Mouse (Mus musculus) myocyte (in vitro differentiated cells): ENCODE data around the gene Cdc14a. TPM values are rescaled to one million over a fixed set of nuclear protein-coding genes. Genes with fewer than 3 reads are reported as not detected.

ENCODE experiments used
- H3K27me3 ChIP-seq: one replicate; pipeline ENCODE4 v1.6.1; 2011; ENCODE audit not compliant: control insufficient read depth, insufficient read depth, insufficient read length
- H3K36me3 ChIP-seq: one replicate; pipeline ENCODE4 v1.6.1; 2011; ENCODE audit not compliant: control insufficient read depth, insufficient read depth
- H3K4me2 ChIP-seq: one replicate; pipeline ENCODE4 v1.6.1; 2011; ENCODE audit warnings: low read depth, control low read depth
- H3K4me3 ChIP-seq: one replicate; pipeline ENCODE4 v1.5.1; 2011; ENCODE audit warnings: mild to moderate bottlenecking, control low read depth, moderate library complexity
- H3K79me2 ChIP-seq: one replicate; pipeline ENCODE4 v1.6.1; 2011; ENCODE audit not compliant: control insufficient read depth, insufficient read depth
- H3ac ChIP-seq: one replicate; pipeline ENCODE4 v1.6.1; 2011; ENCODE audit not compliant: control insufficient read depth, insufficient read length
- CEBPB ChIP-seq: IDR thresholded peaks from 2 replicates; pipeline ENCODE4 v1.6.1; 2011; ENCODE audit warnings: mild to moderate bottlenecking, moderate library complexity; ENCODE audit not compliant: poor library complexity, insufficient read depth, severe bottlenecking
- E2F4 ChIP-seq: IDR thresholded peaks from one replicate; pipeline ENCODE4 v1.6.1; 2011; ENCODE audit warnings: mild to moderate bottlenecking, control low read depth, moderate library complexity; ENCODE audit not compliant: insufficient read depth
- MAX ChIP-seq: IDR thresholded peaks from one replicate; pipeline ENCODE4 v1.6.1; 2011; ENCODE audit warnings: low read depth, mild to moderate bottlenecking, control low read depth
- MYOD1 ChIP-seq, 3 experiments: IDR thresholded peaks; one replicate each; pipeline ENCODE4 v1.6.1; 2011; ENCODE audit warnings: control low read depth in 2 of 3, low read depth in 2 of 3, mild to moderate bottlenecking in 2 of 3, moderate library complexity in 1 of 3; ENCODE audit not compliant: insufficient read length in 2 of 3, control insufficient read depth in 1 of 3
- MYOG ChIP-seq, 3 experiments: IDR thresholded peaks; one replicate each; pipeline ENCODE4 v1.6.1; 2011; ENCODE audit warnings: control low read depth in 2 of 3, low read depth in 2 of 3, mild to moderate bottlenecking in 2 of 3; ENCODE audit not compliant: insufficient read length in 2 of 3, control insufficient read depth in 1 of 3, insufficient read depth in 1 of 3
- POLR2A ChIP-seq: IDR thresholded peaks from one replicate; pipeline ENCODE4 v1.6.1; 2011; ENCODE audit warnings: low read depth, mild to moderate bottlenecking, control low read depth, moderate library complexity; ENCODE audit not compliant: insufficient read length
- POLR2AphosphoS2 ChIP-seq: IDR thresholded peaks from one replicate; pipeline ENCODE4 v1.6.1; 2011; ENCODE audit warnings: low read depth, control low read depth; ENCODE audit not compliant: insufficient read length
- REST ChIP-seq: IDR thresholded peaks from one replicate; pipeline ENCODE4 v1.6.1; 2011; ENCODE audit warnings: mild to moderate bottlenecking, control low read depth, moderate library complexity; ENCODE audit not compliant: insufficient read depth, insufficient read length
- SRF ChIP-seq: IDR thresholded peaks from one replicate; pipeline ENCODE4 v1.6.1; 2011; ENCODE audit warnings: low read depth; ENCODE audit not compliant: control insufficient read depth, insufficient read length
- TCF12 ChIP-seq: IDR thresholded peaks from one replicate; pipeline ENCODE4 v1.6.1; 2011; ENCODE audit warnings: mild to moderate bottlenecking, control low read depth; ENCODE audit not compliant: poor library complexity, insufficient read depth, severe bottlenecking
- TCF3 ChIP-seq: IDR thresholded peaks from one replicate; pipeline ENCODE4 v1.6.1; 2011; ENCODE audit warnings: low read depth, control low read depth; ENCODE audit not compliant: insufficient read length
- USF1 ChIP-seq: IDR thresholded peaks from one replicate; pipeline ENCODE4 v1.6.1; 2011; ENCODE audit warnings: low read depth, mild to moderate bottlenecking, control low read depth, moderate library complexity
- polyA plus RNA-seq: library from polyadenylated mRNA; unstranded; fragments of >200 nt; fragmentation: generic; extraction: Trizol; gene quantifications from one replicate; pipeline ENCODE4 v1.2.1, GENCODE M21; 2012; ENCODE audit warnings: missing spikeins

Cdc14a gene
- polyA plus RNA-seq, 1 experiment, result 0.65 TPM

- no peaks in the 10 kb centered on the region for H3K79me2 ChIP-seq
- no peak overlapping the region for H3K4me3 ChIP-seq
- H3K4me2 ChIP-seq, result no peak overlapping the region
- H3ac ChIP-seq, result no peak overlapping the region
- no peaks in the 10 kb centered on the region for H3K36me3 ChIP-seq
- TF ChIP-seq TCF3, result no peak
- TF ChIP-seq POLR2A, result no peak
- no peak for TF ChIP-seq MYOG (IDR thresholded peaks at IDR 0.05; ENCODE audit: control insufficient read depth in 1 of 3, insufficient read depth in 1 of 3, insufficient read length in 2 of 3, low read depth in 2 of 3)
- no peak for TF ChIP-seq CEBPB
- no peak for TF ChIP-seq USF1
- no peak for TF ChIP-seq POLR2AphosphoS2
- TF ChIP-seq MAX, result no peak
- no peak for TF ChIP-seq REST
- TF ChIP-seq MYOD1 (IDR thresholded peaks at IDR 0.05; ENCODE audit: control insufficient read depth in 1 of 3, insufficient read length in 2 of 3, low read depth in 2 of 3), result no peak
- TF ChIP-seq E2F4, result no peak
- no peak for TF ChIP-seq SRF
- TF ChIP-seq TCF12, result no peak
- peaks cover 12% of the 10 kb centered on the region for H3K27me3 ChIP-seq
These were observed 16.5 kb upstream of the Cdc14a start for GRCm38 (mm10) chr3:116440066-116440997.

GRCm38 (mm10) chr3:116436811-116437601, 13.2 kb upstream of the Cdc14a start:
- Histone ChIP-seq H3K4me3 (no peak overlapping the region), H3K4me2 (peak overlapping the region; percentile 70), H3K79me2 (no peaks in the 10 kb centered on the region), H3K36me3 (no peaks in the 10 kb centered on the region), H3K27me3 (no peaks in the 10 kb centered on the region), H3ac (no peak overlapping the region)
- TF ChIP-seq TCF12 (no peak), USF1 (no peak), REST (no peak), MYOD1 (IDR thresholded peaks at IDR 0.05; ENCODE audit: control insufficient read depth in 1 of 3, insufficient read length in 2 of 3, low read depth in 2 of 3) (no peak), CEBPB (no peak), E2F4 (no peak), TCF3 (no peak), MAX (no peak), SRF (no peak), POLR2A (no peak), POLR2AphosphoS2 (no peak), MYOG (IDR thresholded peaks at IDR 0.05; ENCODE audit: control insufficient read depth in 1 of 3, insufficient read depth in 1 of 3, insufficient read length in 2 of 3, low read depth in 2 of 3) (no peak)

GRCm38 (mm10) chr3:116436113-116436512, 12.3 kb upstream of the Cdc14a start:
- Histone ChIP-seq H3K27me3 (no peaks in the 10 kb centered on the region), H3K4me2 (peak overlapping the region; percentile 70), H3K79me2 (no peaks in the 10 kb centered on the region), H3ac (no peak overlapping the region), H3K36me3 (no peaks in the 10 kb centered on the region), H3K4me3 (no peak overlapping the region)
- TF ChIP-seq POLR2AphosphoS2 (no peak), MYOD1 (IDR thresholded peaks at IDR 0.05; ENCODE audit: control insufficient read depth in 1 of 3, insufficient read length in 2 of 3, low read depth in 2 of 3) (no peak), E2F4 (no peak), REST (no peak), SRF (no peak), TCF3 (no peak), MYOG (IDR thresholded peaks at IDR 0.05; ENCODE audit: control insufficient read depth in 1 of 3, insufficient read depth in 1 of 3, insufficient read length in 2 of 3, low read depth in 2 of 3) (no peak), TCF12 (no peak), POLR2A (no peak), MAX (no peak), CEBPB (no peak), USF1 (no peak)

GRCm38 (mm10) chr3:116434757-116435156, 10.9 kb upstream of the Cdc14a start:
- H3K4me2 ChIP-seq, result no peak overlapping the region
- TF ChIP-seq REST, result no peak
- H3K27me3 ChIP-seq, result no peaks in the 10 kb centered on the region
- no peaks in the 10 kb centered on the region for H3K79me2 ChIP-seq
- no peaks in the 10 kb centered on the region for H3K36me3 ChIP-seq
- no peak overlapping the region for H3ac ChIP-seq
- no peak overlapping the region for H3K4me3 ChIP-seq
